Mouse (Mus musculus) MEL (cell line): ENCODE data around the gene Lpgat1. TPM values are rescaled to one million over a fixed set of nuclear protein-coding genes. Genes with fewer than 3 reads are reported as not detected.

Experiments
- DNase-seq: peaks from one replicate; pipeline ENCODE4 v3.0.0; 2011; ENCODE audit warnings: low read depth, low spot score
- H3K27ac ChIP-seq: 2 replicates; pipeline ENCODE4 v1.5.1; 2012; ENCODE audit warnings: low read depth, mild to moderate bottlenecking, control low read depth, low read length, moderate library complexity; ENCODE audit not compliant: control insufficient read depth
- H3K27me3 ChIP-seq, 2 experiments: fragments of 150-350 bp in 1 of 2; sonication (generic) in 1 of 2; 2 replicates each; pipeline ENCODE4 v1.6.1; 2012; ENCODE audit warnings: low read length in 2 of 2, mild to moderate bottlenecking in 2 of 2, improper control_type of control experiment in 1 of 2, moderate library complexity in 1 of 2; ENCODE audit not compliant: insufficient read depth in 2 of 2, control insufficient read depth in 1 of 2
- H3K36me3 ChIP-seq, 2 experiments: 2 replicates each; pipeline ENCODE4 v1.6.1; 2012 to 2014; ENCODE audit warnings: low read length in 2 of 2, improper control_type of control experiment in 1 of 2, inconsistent platforms in 1 of 2, mild to moderate bottlenecking in 1 of 2; ENCODE audit not compliant: insufficient read depth in 2 of 2, control insufficient read depth in 1 of 2
- H3K4me1 ChIP-seq, 2 experiments: fragments of 150-350 bp in 1 of 2; sonication (generic) in 1 of 2; 2 replicates each; pipeline ENCODE4 v1.6.1; 2012; ENCODE audit warnings: low read length in 2 of 2, improper control_type of control experiment in 1 of 2, mild to moderate bottlenecking in 1 of 2; ENCODE audit not compliant: insufficient read depth in 2 of 2, control insufficient read depth in 1 of 2
- H3K4me3 ChIP-seq, 2 experiments: fragments of 150-350 bp in 1 of 2; sonication (generic) in 1 of 2; 2 replicates each; pipeline ENCODE4 v1.5.1; 2012; ENCODE audit warnings: low read depth in 2 of 2, low read length in 2 of 2, mild to moderate bottlenecking in 2 of 2, moderate library complexity in 2 of 2, control low read depth in 1 of 2, improper control_type of control experiment in 1 of 2; ENCODE audit not compliant: control insufficient read depth in 1 of 2, insufficient read depth in 1 of 2
- H3K79me2 ChIP-seq: 2 replicates; pipeline ENCODE4 v1.6.1; 2012; ENCODE audit warnings: mild to moderate bottlenecking, low read length, moderate library complexity; ENCODE audit not compliant: control insufficient read depth, poor library complexity, insufficient read depth
- H3K9ac ChIP-seq: 2 replicates; pipeline ENCODE4 v1.6.1; 2012; ENCODE audit warnings: low read depth, mild to moderate bottlenecking, control low read depth, low read length, moderate library complexity; ENCODE audit not compliant: control insufficient read depth, poor library complexity, severe bottlenecking
- H3K9me3 ChIP-seq: fragments of 150-350 bp; sonication (generic); replicated peaks from 2 replicates; pipeline ENCODE4 v1.6.1; 2012; ENCODE audit warnings: mild to moderate bottlenecking, low read length, improper control_type of control experiment, moderate library complexity; ENCODE audit not compliant: insufficient read depth
- BHLHE40 ChIP-seq: IDR thresholded peaks from 2 replicates; pipeline ENCODE4 v1.6.1; 2012; ENCODE audit warnings: low read depth, mild to moderate bottlenecking, inconsistent platforms, low read length, improper control_type of control experiment, borderline replicate concordance
- CHD2 ChIP-seq: IDR thresholded peaks from 2 replicates; pipeline ENCODE4 v1.6.1; 2011; ENCODE audit warnings: low read length, improper control_type of control experiment
- CTCF ChIP-seq, 3 experiments: IDR thresholded peaks in 2 of 3; conservative IDR thresholded peaks in 1 of 3; 2 replicates each; pipeline ENCODE4 v1.5.1; 2011 to 2012; ENCODE audit warnings: low read length in 3 of 3, low read depth in 2 of 3, mild to moderate bottlenecking in 2 of 3, improper control_type of control experiment in 1 of 3, inconsistent platforms in 1 of 3, mixed read lengths in 1 of 3, moderate library complexity in 1 of 3; ENCODE audit not compliant: control insufficient read depth in 1 of 3, insufficient read depth in 1 of 3, poor library complexity in 1 of 3, severe bottlenecking in 1 of 3
- ETS1 ChIP-seq: IDR thresholded peaks from 2 replicates; pipeline ENCODE4 v1.6.1; 2012; ENCODE audit warnings: low read depth, mild to moderate bottlenecking, inconsistent platforms, low read length, improper control_type of control experiment, moderate library complexity
- GABPA ChIP-seq: IDR thresholded peaks from 2 replicates; pipeline ENCODE4 v1.6.1; 2012; ENCODE audit warnings: low read depth, mild to moderate bottlenecking, inconsistent platforms, low read length, improper control_type of control experiment, moderate library complexity
- KAT2A ChIP-seq: conservative IDR thresholded peaks from 2 replicates; pipeline ENCODE4 v1.6.1; 2012; ENCODE audit warnings: low read depth, low read length, improper control_type of control experiment, inconsistent platforms
- MXI1 ChIP-seq: IDR thresholded peaks from 2 replicates; pipeline ENCODE4 v1.6.1; 2011; ENCODE audit warnings: mild to moderate bottlenecking, low read depth, low read length, improper control_type of control experiment
- NRF1 ChIP-seq: IDR thresholded peaks from 2 replicates; pipeline ENCODE4 v1.6.1; 2014; ENCODE audit warnings: low read depth, mild to moderate bottlenecking, inconsistent platforms, low read length, improper control_type of control experiment, moderate library complexity; ENCODE audit not compliant: poor library complexity, insufficient read depth, severe bottlenecking
- POLR2A ChIP-seq, 2 experiments: IDR thresholded peaks; 2 replicates each; pipeline ENCODE4 v1.6.1; 2011 to 2012; ENCODE audit warnings: low read length in 2 of 2, mild to moderate bottlenecking in 2 of 2, control low read depth in 1 of 2, improper control_type of control experiment in 1 of 2, low read depth in 1 of 2, moderate library complexity in 1 of 2; ENCODE audit not compliant: control insufficient read depth in 1 of 2, insufficient read depth in 1 of 2, poor library complexity in 1 of 2
- POLR2AphosphoS2 ChIP-seq: IDR thresholded peaks from 2 replicates; pipeline ENCODE4 v1.6.1; 2011; ENCODE audit warnings: low read length, improper control_type of control experiment
- POLR2AphosphoS5 ChIP-seq: IDR thresholded peaks from 2 replicates; pipeline ENCODE4 v1.6.1; 2012; ENCODE audit warnings: low read depth, borderline replicate concordance, mild to moderate bottlenecking, inconsistent platforms, low read length, moderate library complexity, mixed read lengths
- RCOR1 ChIP-seq: IDR thresholded peaks from 2 replicates; pipeline ENCODE4 v1.6.1; 2012; ENCODE audit warnings: low read depth, mild to moderate bottlenecking, inconsistent platforms, low read length, improper control_type of control experiment
- SIN3A ChIP-seq: IDR thresholded peaks from 2 replicates; pipeline ENCODE4 v1.6.1; 2012; ENCODE audit warnings: low read length, improper control_type of control experiment, inconsistent platforms
- SMC3 ChIP-seq: IDR thresholded peaks from 2 replicates; pipeline ENCODE4 v1.6.1; 2011; ENCODE audit warnings: low read depth, low read length, improper control_type of control experiment
- TAL1 ChIP-seq: IDR thresholded peaks from 2 replicates; pipeline ENCODE4 v1.6.1; 2012; ENCODE audit warnings: mild to moderate bottlenecking, inconsistent platforms, low read length, moderate library complexity, mixed read lengths
- TBP ChIP-seq: IDR thresholded peaks from 2 replicates; pipeline ENCODE4 v1.8.0; 2011; ENCODE audit warnings: low read depth, low read length, improper control_type of control experiment
- TCF12 ChIP-seq: IDR thresholded peaks from 2 replicates; pipeline ENCODE4 v1.6.1; 2014; ENCODE audit warnings: low read depth, mild to moderate bottlenecking, inconsistent platforms, low read length, improper control_type of control experiment, moderate library complexity
- UBTF ChIP-seq: IDR thresholded peaks from 2 replicates; pipeline ENCODE4 v1.6.1; 2012; ENCODE audit warnings: low read depth, mild to moderate bottlenecking, inconsistent platforms, low read length, improper control_type of control experiment, moderate library complexity, borderline replicate concordance; ENCODE audit not compliant: insufficient read depth
- USF1 ChIP-seq: IDR thresholded peaks from 2 replicates; pipeline ENCODE4 v1.6.1; 2014; ENCODE audit warnings: low read depth, mild to moderate bottlenecking, inconsistent platforms, low read length, improper control_type of control experiment, moderate library complexity
- USF2 ChIP-seq, 2 experiments: IDR thresholded peaks; 2 replicates each; pipeline ENCODE4 v1.6.1; 2011 to 2012; ENCODE audit warnings: improper control_type of control experiment in 2 of 2, low read length in 2 of 2, borderline replicate concordance in 1 of 2, inconsistent platforms in 1 of 2, low read depth in 1 of 2, mild to moderate bottlenecking in 1 of 2; ENCODE audit not compliant: insufficient read depth in 1 of 2
- ZC3H11A ChIP-seq: IDR thresholded peaks from 2 replicates; pipeline ENCODE4 v1.6.1; 2012; ENCODE audit warnings: low read depth, mild to moderate bottlenecking, inconsistent platforms, low read length, improper control_type of control experiment
- ZKSCAN1 ChIP-seq: IDR thresholded peaks from 2 replicates; pipeline ENCODE4 v1.6.1; 2012; ENCODE audit warnings: low read depth, mild to moderate bottlenecking, inconsistent platforms, low read length, improper control_type of control experiment, moderate library complexity
- ZMIZ1 ChIP-seq: IDR thresholded peaks from 2 replicates; pipeline ENCODE4 v1.6.1; 2012; ENCODE audit warnings: low read depth, mild to moderate bottlenecking, inconsistent platforms, low read length, improper control_type of control experiment, moderate library complexity
- ZNF384 ChIP-seq: IDR thresholded peaks from 2 replicates; pipeline ENCODE4 v1.6.1; 2012; ENCODE audit warnings: low read depth, mild to moderate bottlenecking, inconsistent platforms, low read length, improper control_type of control experiment
- polyA plus RNA-seq, 2 experiments: library from polyadenylated mRNA; stranded (reverse) in 1 of 2; unstranded in 1 of 2; fragments of >175 nt in 1 of 2; fragments of >200 nt in 1 of 2; gene quantifications; 2 replicates each; pipeline versions ENCODE4 v1.2.1 to v1.2.4; 2012; ENCODE audit warnings: low replicate concordance in 2 of 2, low read depth in 1 of 2; ENCODE audit not compliant: insufficient read length in 2 of 2, insufficient read depth in 1 of 2, missing spikeins in 1 of 2
- total RNA-seq: library from RNA; depleted of rRNA; stranded (reverse); fragments of 300-350 nt; gene quantifications from 2 replicates; pipeline ENCODE4 v1.2.3, GENCODE M21; 2012

The Lpgat1 gene
- total and polyA plus RNA-seq, 3 experiments, result not detected

DNA sequence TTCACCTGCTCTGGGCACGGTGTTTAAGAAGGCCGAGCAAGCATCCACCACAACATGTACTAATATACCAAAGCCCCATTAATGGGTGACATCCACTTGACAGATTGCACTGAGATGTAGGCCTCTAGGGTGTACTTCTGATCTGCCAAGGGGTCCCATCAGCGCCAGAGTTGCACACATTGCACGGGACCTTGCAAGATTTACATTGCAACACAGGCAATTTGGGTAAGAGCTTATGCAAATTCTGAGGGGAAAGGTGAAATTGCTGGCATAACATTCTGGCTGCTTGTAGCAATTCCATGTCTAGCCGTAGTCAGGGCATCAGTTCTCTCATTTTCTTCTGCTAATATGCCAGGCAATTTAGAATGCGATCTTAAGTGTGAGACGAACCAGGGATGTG lies 30.1 kb upstream of the Lpgat1 start:
- no peaks in the 10 kb centered on the region for H3K36me3 ChIP-seq
- no peak overlapping the region for H3K9ac ChIP-seq
- no peak overlapping the region for H3K27ac ChIP-seq
- H3K4me3 ChIP-seq, result no peak overlapping the region
- no peak for DNase-seq
- no peaks in the 10 kb centered on the region for H3K79me2 ChIP-seq
- TF ChIP-seq TAL1, result no peak
- no peak for TF ChIP-seq RCOR1
- TF ChIP-seq ZKSCAN1, result no peak
- TF ChIP-seq POLR2AphosphoS5, result no peak
- TF ChIP-seq POLR2A (IDR thresholded peaks at IDR 0.05; ENCODE audit: control insufficient read depth in 1 of 2, insufficient read depth in 1 of 2, low read depth in 1 of 2, low read length in 2 of 2, poor library complexity in 1 of 2), result no peak
- TF ChIP-seq NRF1, result no peak
- TF ChIP-seq MXI1, result no peak
- TF ChIP-seq TBP, result no peak
- TF ChIP-seq CHD2, result no peak
- TF ChIP-seq ZC3H11A, result no peak
- TF ChIP-seq GABPA, result no peak
- TF ChIP-seq ZNF384, result no peak
- no peak for TF ChIP-seq POLR2AphosphoS2
- no peak for TF ChIP-seq USF2 (IDR thresholded peaks at IDR 0.05; ENCODE audit: borderline replicate concordance in 1 of 2, insufficient read depth in 1 of 2, low read depth in 1 of 2, low read length in 2 of 2)
- TF ChIP-seq, all 39 proteins: peak for 0
- no peaks in the 10 kb centered on the region for H3K4me1 ChIP-seq
- H3K9me3 ChIP-seq, result no peaks in the 10 kb centered on the region
- H3K27me3 ChIP-seq, result peaks cover 4 to 9% of the 10 kb centered on the region in 2 experiments

DNA sequence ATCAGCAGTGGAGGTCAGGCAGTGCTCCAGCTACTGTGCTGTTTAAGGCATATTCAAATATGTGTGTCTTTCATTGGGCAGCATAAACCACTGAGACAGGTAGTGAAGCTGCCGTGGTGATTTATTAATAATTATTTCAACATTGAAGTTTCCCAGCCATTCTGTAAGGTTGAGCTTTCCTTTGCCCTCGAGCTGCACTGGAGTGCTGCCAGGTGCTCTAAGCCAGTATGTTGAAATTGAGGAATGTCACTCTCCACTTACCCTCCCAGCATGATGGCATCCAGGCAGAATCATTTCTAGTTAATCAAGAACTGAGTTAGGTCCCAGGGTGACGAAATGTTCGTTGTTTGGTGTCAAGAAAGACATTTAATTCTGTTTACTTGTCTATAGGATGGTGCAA lies 24.4 kb upstream of the Lpgat1 start:
- H3K36me3 ChIP-seq, result no peaks in the 10 kb centered on the region
- no peaks in the 10 kb centered on the region for H3K4me1 ChIP-seq
- DNase-seq, result no peak
- no peak overlapping the region for H3K9ac ChIP-seq
- peaks cover 0 to 14% of the 10 kb centered on the region in 2 experiments; a peak in 3 of 4 replicates for H3K27me3 ChIP-seq
- TF ChIP-seq USF1, result no peak
- TF ChIP-seq SMC3, result no peak
- TF ChIP-seq BHLHE40, result no peak
- TF ChIP-seq ZKSCAN1, result no peak
- no peak for TF ChIP-seq RCOR1
- no peak for TF ChIP-seq SIN3A
- no peak for TF ChIP-seq TCF12
- no peak for TF ChIP-seq CTCF (IDR thresholded peaks at IDR 0.05 in 2 of 3, conservative IDR thresholded peaks at IDR 0.05 in 1 of 3; ENCODE audit: control insufficient read depth in 1 of 3, insufficient read depth in 1 of 3, low read depth in 2 of 3, low read length in 3 of 3, poor library complexity in 1 of 3, severe bottlenecking in 1 of 3)
- no peak for TF ChIP-seq POLR2AphosphoS5
- no peak for TF ChIP-seq TAL1
- no peak for TF ChIP-seq UBTF
- no peak for TF ChIP-seq USF2 (IDR thresholded peaks at IDR 0.05; ENCODE audit: borderline replicate concordance in 1 of 2, insufficient read depth in 1 of 2, low read depth in 1 of 2, low read length in 2 of 2)
- no peak for TF ChIP-seq ZMIZ1
- no peak for TF ChIP-seq KAT2A
- TF ChIP-seq ETS1, result no peak
- no peak for TF ChIP-seq NRF1
- no peak for TF ChIP-seq ZNF384
- H3K27ac ChIP-seq, result no peak overlapping the region
- no peaks in the 10 kb centered on the region for H3K79me2 ChIP-seq
- H3K9me3 ChIP-seq, result no peaks in the 10 kb centered on the region
- no peak overlapping the region for H3K4me3 ChIP-seq
